Mouse (Mus musculus) retina, postnatal 1 day (tissue): ENCODE measurements around the gene Xbp1.
"Not testable (repeated sequence)": the region's sequence is repeated elsewhere in the genome, so short reads cannot be mapped to it uniquely, and the experiment has no call there.

ENCODE experiments used
- DNase-seq: peaks from one replicate; pipeline ENCODE4 v3.0.0-alpha.2; 2012

Xbp1 gene

GRCm38 (mm10) chr11:5530172-5530571 lies 9.7 kb downstream of the Xbp1 start:
- no peak for DNase-seq

GRCm38 (mm10) chr11:5530717-5531116 lies 10.3 kb downstream of the Xbp1 start:
- no peak for DNase-seq

GRCm38 (mm10) chr11:5533108-5533507 lies 12.6 kb downstream of the Xbp1 start:
- DNase-seq: no peak

GRCm38 (mm10) chr11:5537454-5537853 lies 17.0 kb downstream of the Xbp1 start:
- not testable (repeated sequence) for DNase-seq

- DNase-seq: peak; percentile 37
Observed at GRCm38 (mm10) chr11:5540331-5540730, 19.9 kb downstream of the Xbp1 start.

- peak; percentile 31 for DNase-seq
Observed at GRCm38 (mm10) chr11:5541230-5541798, 20.9 kb downstream of the Xbp1 start.

- DNase-seq: peak; percentile 95
Observed at GRCm38 (mm10) chr11:5541799-5542481, 21.5 kb downstream of the Xbp1 start, which contains the start of gene Ccdc117. Gene Ccdc117, minus strand, starts transcription at chr11:5542187.

- no peak for DNase-seq
Observed at GRCm38 (mm10) chr11:5542482-5543185, 22.2 kb downstream of the Xbp1 start.

GRCm38 (mm10) chr11:5543281-5543680 lies 22.8 kb downstream of the Xbp1 start:
- no peak for DNase-seq

GRCm38 (mm10) chr11:5544709-5545108 lies 24.2 kb downstream of the Xbp1 start:
- DNase-seq: not testable (repeated sequence)

GRCm38 (mm10) chr11:5545457-5545856 lies 25.0 kb downstream of the Xbp1 start:
- no peak for DNase-seq

- no peak for DNase-seq
Observed at GRCm38 (mm10) chr11:5546693-5547092, 26.2 kb downstream of the Xbp1 start.

- no peak for DNase-seq
Observed at GRCm38 (mm10) chr11:5551430-5551829, 31.0 kb downstream of the Xbp1 start.

GRCm38 (mm10) chr11:5551931-5552330 lies 31.5 kb downstream of the Xbp1 start:
- no peak for DNase-seq

- DNase-seq: no peak
Observed at GRCm38 (mm10) chr11:5560273-5560672, 39.8 kb downstream of the Xbp1 start.

- DNase-seq: peak; percentile 75
Observed at GRCm38 (mm10) chr11:5562625-5563268, 42.3 kb downstream of the Xbp1 start.

- DNase-seq: no peak
Observed at GRCm38 (mm10) chr11:5563898-5564297, 43.4 kb downstream of the Xbp1 start.

GRCm38 (mm10) chr11:5565596-5565995 lies 45.1 kb downstream of the Xbp1 start:
- DNase-seq: no peak

GRCm38 (mm10) chr11:5566506-5566905 lies 46.0 kb downstream of the Xbp1 start:
- DNase-seq: no peak

- DNase-seq: no peak
Observed at GRCm38 (mm10) chr11:5567654-5568053, 47.2 kb downstream of the Xbp1 start.

GRCm38 (mm10) chr11:5568082-5568481 lies 47.6 kb downstream of the Xbp1 start:
- no peak for DNase-seq

- DNase-seq: peak; percentile 17
Observed at GRCm38 (mm10) chr11:5569474-5569873, 49.0 kb downstream of the Xbp1 start, which contains the start of gene Ankrd36. Gene Ankrd36, plus strand, starts transcription at chr11:5569684.

- no peak for DNase-seq
Observed at GRCm38 (mm10) chr11:5571856-5572255, 51.4 kb downstream of the Xbp1 start.
